Mouse (Mus musculus) 416B (cell line): ENCODE data around the gene Scrn2.

Experiments used
- DNase-seq: peaks from one replicate; pipeline ENCODE4 v3.0.0; 2011; ENCODE audit warnings: low read depth

The Scrn2 gene

GRCm38 (mm10) chr11:97018583-97019344 lies 11.0 kb upstream of the Scrn2 start:
- DNase-seq = no peak

DNA sequence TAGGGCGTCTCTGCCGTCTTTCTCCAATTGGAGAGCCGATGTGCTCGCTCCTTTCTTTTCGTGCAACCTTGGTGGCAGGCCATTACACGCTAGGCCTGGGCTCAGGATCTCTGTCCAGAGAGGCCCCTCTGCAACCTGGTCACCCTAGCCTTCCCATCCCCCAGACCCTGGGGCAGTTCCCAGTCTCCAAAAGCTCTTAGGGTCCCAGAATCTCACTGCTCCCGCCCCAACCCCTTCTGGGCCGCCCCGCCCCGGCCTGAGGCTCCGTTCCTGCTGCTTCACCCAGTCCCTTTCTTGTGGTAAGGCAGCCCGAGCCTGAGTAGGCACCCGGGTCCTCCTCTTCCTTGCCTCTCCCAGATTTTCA lies 10.4 kb upstream of the Scrn2 start:
- DNase-seq = no peak

GRCm38 (mm10) chr11:97021121-97021765 lies 8.5 kb upstream of the Scrn2 start:
- no peak for DNase-seq

GRCm38 (mm10) chr11:97021873-97022484 lies 7.8 kb upstream of the Scrn2 start:
- no peak for DNase-seq

DNA sequence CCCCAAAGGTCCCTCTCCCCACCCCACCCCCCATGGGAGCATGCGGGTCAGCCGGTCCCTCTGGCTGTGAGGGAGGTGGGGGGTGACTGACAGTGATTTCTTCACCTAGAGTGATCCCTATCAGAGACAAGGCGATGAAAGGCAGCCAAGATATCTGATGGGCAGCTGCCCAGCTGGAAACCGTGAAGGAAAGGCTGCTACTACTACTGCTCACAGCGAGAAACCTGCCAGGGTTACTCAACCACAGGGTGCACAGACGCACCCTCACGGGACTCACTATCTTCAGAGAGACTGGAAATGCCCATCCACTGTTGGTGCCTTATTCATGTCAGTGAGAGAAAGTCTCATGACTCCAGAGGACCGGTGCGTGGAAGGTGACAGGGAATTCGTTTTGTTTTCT lies 4.8 kb upstream of the Scrn2 start:
- peak; percentile 35 for DNase-seq

GRCm38 (mm10) chr11:97025721-97026344 lies 3.9 kb upstream of the Scrn2 start:
- peak; percentile 91 for DNase-seq

GRCm38 (mm10) chr11:97030426-97030825 lies 688 bp downstream of the Scrn2 start:
- no peak for DNase-seq

DNA sequence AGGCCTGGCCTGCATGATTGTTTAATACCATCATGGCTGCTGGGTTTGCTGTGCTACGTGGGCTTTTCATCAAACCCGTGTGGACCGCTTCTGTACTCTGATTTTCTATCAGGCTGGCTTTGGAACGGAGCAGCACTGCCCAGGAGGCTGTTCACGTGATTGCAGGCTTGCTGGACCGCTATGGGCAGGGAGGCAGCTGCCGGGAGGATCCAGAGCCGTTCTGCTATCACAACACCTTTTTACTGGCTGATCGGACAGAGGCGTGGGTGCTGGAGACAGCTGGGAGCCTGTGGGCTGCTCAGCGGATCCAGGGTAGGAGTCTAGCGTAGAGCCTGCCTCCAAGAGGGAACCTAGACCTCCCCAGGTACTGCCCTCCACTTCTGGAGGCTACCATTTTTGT lies 2.2 kb downstream of the Scrn2 start:
- DNase-seq = no peak

DNA sequence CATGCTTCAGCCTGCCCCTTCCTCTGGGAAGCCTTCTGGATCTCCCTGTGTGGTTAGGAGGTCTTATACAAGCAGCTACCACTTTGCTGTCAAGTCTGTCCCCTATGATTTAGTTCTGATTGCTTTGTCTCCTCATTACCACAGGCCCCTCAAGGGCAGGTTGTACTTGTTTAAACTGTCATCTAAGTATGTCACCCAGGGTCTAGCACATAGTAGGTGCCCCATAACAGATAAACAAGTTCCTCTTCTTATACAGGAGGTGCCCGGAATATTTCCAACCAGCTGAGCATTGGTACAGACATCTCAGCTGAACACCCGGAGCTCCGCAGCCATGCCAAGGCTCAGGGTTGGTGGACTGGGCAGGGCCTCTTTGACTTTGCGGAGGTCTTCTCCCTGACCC lies 2.8 kb downstream of the Scrn2 start:
- DNase-seq = no peak

DNA sequence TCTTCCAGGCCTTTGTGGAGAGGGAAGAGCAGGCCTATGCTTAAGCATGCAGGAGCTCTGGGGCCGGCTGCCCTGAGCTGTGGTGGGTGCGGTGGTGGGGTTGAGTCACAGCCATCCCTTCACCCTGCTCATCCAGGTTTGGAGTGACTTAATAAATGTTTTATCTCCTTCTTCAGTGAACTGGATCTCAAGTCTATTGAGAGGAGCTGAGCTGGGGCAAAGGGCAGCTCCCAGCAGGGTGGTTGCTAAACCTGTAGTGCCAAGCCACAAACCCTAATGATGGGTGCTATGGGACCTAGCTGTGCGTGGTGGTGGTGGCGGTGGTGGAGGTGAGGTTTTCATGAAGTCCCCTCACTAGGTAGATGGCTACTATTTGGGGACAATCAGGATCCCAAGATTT lies 4.0 kb downstream of the Scrn2 start:
- DNase-seq = no peak

GRCm38 (mm10) chr11:97036141-97036540 lies 6.4 kb downstream of the Scrn2 start:
- DNase-seq = no peak

- DNase-seq = no peak
Measured at GRCm38 (mm10) chr11:97038881-97039280, 9.1 kb downstream of the Scrn2 start.

DNA sequence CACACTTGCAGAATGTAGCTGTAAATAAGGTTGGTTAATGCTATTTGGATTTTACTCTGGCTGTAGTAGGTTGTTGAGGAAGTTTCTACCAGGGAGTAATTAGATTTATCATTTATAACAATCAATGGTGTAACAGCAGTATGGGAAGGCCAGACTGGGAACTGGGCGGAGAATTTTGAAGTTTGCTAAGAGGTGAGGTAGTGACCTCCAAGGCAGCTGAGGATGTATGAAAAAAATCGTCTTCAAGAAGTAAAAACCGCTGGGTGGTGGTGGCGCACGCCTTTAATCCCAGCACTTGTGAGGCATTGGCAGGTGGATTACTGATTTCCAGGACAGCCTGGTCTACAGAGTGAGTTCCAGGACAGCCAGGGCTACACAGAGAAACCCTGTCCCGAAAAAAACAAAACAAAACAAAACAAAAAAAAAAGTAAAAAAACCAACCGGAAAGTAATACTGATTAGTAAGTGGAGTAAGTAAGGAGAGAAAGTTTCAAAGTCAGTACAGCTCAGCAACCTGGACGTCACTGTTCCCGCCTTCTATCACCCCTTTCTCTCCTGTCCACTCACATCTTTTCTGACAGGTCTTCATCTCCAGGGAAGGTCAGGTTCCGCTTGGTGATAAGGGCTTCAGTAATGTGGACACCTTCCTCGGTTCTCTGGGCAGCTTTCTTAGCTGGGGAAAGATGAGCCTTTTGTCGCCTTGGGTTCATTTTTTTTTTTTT lies 10.7 kb downstream of the Scrn2 start:
- peak; percentile 45 for DNase-seq

GRCm38 (mm10) chr11:97041022-97041899 lies 11.5 kb downstream of the Scrn2 start, which contains the start of the genes Lrrc46 and Mrpl10:
TSS of gene Lrrc46 (minus strand) at chr11:97041407.
TSS of gene Mrpl10 (plus strand) at chr11:97041560.
- peak; percentile 96 for DNase-seq

GRCm38 (mm10) chr11:97044902-97045301 lies 15.2 kb downstream of the Scrn2 start:
- DNase-seq = no peak

DNA sequence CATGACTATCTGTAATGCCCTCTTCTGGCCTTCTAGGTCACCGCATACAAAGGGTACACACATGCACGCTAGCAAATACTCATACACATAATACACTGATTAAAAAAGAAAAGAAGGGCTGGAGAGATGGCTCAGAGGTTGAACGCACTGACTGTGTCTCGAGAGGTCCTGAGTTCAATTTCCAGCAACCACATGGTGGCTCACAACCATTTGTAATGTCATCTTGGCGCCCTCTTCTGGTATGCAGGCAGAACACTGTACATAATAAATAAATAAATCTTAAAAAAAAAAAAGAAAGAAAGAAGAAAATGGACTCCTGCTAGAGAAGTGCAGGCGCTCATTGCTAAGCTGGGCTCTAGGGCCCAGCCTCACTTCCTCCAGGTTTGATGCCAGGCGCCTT lies 16.1 kb downstream of the Scrn2 start:
- peak; percentile 70 for DNase-seq

- no peak for DNase-seq
Measured at GRCm38 (mm10) chr11:97048090-97048650, 18.4 kb downstream of the Scrn2 start.

- no peak for DNase-seq
Measured at GRCm38 (mm10) chr11:97049492-97050085, 19.9 kb downstream of the Scrn2 start.

- DNase-seq = peak; percentile 90
Measured at GRCm38 (mm10) chr11:97050216-97050943, 20.6 kb downstream of the Scrn2 start, which contains the start of gene Osbpl7. TSS of gene Osbpl7 (plus strand) at chr11:97050628.
